Mouse (Mus musculus) heart, embryonic 16.5 days (tissue): ENCODE data around the gene Carm1. TPM values are rescaled to one million over a fixed set of nuclear protein-coding genes. Genes with fewer than 3 reads are reported as not detected.

ENCODE experiments used
- ATAC-seq: fragments of 200-750 bp; cut with Nextera tagmentation; replicated peaks from 2 replicates; pipeline ENCODE4 v1.8.0; 2017; ENCODE audit warnings: moderate number of reproducible peaks; ENCODE audit not compliant: insufficient read depth, low FRiP score; ENCODE audit errors: extremely low read depth
- H3K27ac ChIP-seq: fragments of 300-500 bp; sonication (generic); 2 replicates; pipeline ENCODE4 v1.5.1; 2014; ENCODE audit warnings: mild to moderate bottlenecking, low read length, control low read depth, moderate library complexity
- H3K27me3 ChIP-seq: fragments of 300-500 bp; sonication (generic); 2 replicates; pipeline ENCODE4 v1.6.1; 2014; ENCODE audit warnings: low read length, mixed read lengths; ENCODE audit not compliant: control insufficient read depth, insufficient read depth
- H3K36me3 ChIP-seq: fragments of 300-500 bp; sonication (generic); 2 replicates; pipeline ENCODE4 v1.6.1; 2014; ENCODE audit not compliant: control insufficient read depth, insufficient read depth
- H3K4me1 ChIP-seq: fragments of 300-500 bp; sonication (generic); 2 replicates; pipeline ENCODE4 v1.6.1; 2014; ENCODE audit warnings: low read length, mixed read lengths; ENCODE audit not compliant: control insufficient read depth, insufficient read depth
- H3K4me2 ChIP-seq: fragments of 300-500 bp; sonication (generic); 2 replicates; pipeline ENCODE4 v1.6.1; 2014; ENCODE audit warnings: low read depth, mild to moderate bottlenecking, control low read depth, low read length
- H3K4me3 ChIP-seq: fragments of 300-500 bp; sonication (generic); 2 replicates; pipeline ENCODE4 v1.5.1; 2014; ENCODE audit warnings: mild to moderate bottlenecking, control low read depth, low read length
- H3K9ac ChIP-seq: fragments of 300-500 bp; sonication (generic); 2 replicates; pipeline ENCODE4 v1.6.1; 2014; ENCODE audit warnings: low read length, control low read depth
- H3K9me3 ChIP-seq: fragments of 300-500 bp; sonication (generic); replicated peaks from 2 replicates; pipeline ENCODE4 v1.6.1; 2016; ENCODE audit warnings: low read length; ENCODE audit not compliant: control insufficient read depth
- WGBS: fragments of 180-500 bp; shearing (Covaris S2); extraction: QIAGEN DNeasy Blood & Tissue Kit; methylation state at CpG from one replicate; pipeline ENCODE4 v1.1.7; 2014; 5-methylcytosine and 5-hydroxymethylcytosine counted together
- polyA plus RNA-seq: library from polyadenylated mRNA; unstranded; fragments of >200 nt; fragmentation: Nextera tagmentation; extraction: Ambion mirVana; gene quantifications from 2 replicates; pipeline ENCODE4 v1.2.1, GENCODE M21; 2015

The Carm1 gene
- polyA plus RNA-seq, 1 experiment from 2014 or later = 17.2 TPM

DNA sequence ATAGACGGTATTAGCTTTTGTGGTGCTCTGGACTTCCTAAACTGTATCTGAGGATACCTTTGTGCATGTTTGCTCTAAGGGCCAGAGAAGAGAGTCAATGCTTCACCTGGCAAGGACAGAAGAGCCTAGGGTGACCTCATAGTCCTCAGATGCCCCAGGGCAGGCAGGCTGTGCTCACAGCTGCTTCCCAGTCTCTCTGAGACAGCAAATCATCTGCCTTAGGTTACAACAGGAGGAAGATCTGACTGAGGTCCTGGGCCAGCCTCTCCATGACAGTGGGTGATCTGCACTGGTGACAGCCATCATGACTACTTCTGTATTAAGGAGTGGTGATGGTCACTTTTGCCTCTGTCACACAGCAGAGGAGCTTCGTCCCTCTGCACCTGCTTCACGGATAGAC, 12.5 kb downstream of the Carm1 start:
- no peak overlapping the region for H3K27ac ChIP-seq
- ATAC-seq = no peak

DNA sequence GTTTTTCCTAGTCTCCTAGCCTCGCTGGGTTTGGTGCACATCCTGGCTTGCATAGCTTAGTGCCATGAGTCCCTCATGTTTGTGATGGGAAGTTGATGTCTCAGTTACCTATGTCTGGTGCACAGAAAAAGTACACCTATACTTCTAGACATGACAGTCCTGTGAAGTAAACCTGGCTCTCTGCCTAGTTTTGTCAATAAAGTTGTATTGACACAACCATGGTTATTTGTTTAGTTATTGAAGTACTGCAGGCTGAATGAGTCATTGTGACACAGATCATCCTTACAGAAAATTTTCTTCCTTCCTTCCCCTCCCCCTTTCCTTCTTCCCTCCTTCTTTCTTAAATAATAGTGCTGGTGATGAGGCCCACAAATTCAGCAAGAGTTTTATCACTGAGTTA, 17.7 kb downstream of the Carm1 start:
- H3K4me3 ChIP-seq = no peak overlapping the region
- no peaks in the 10 kb centered on the region for H3K9me3 ChIP-seq
- H3K4me2 ChIP-seq = no peak overlapping the region
- WGBS = 62% methylated on average over 1 of the region's 1 CpGs
- no peak overlapping the region for H3K27ac ChIP-seq
- peaks cover 2% of the 10 kb centered on the region; the same call in 1 of the 2 replicates for H3K36me3 ChIP-seq
- no peaks in the 10 kb centered on the region for H3K27me3 ChIP-seq
- peaks cover 7% of the 10 kb centered on the region for H3K4me1 ChIP-seq
- no peak for ATAC-seq
- no peak overlapping the region for H3K9ac ChIP-seq

More for the DNA sequence above, 12.5 kb downstream of the Carm1 start:
- whole genome bisulfite sequencing = 88% methylated on average over 3 of the region's 3 CpGs
- Histone ChIP-seq H3K4me2 (no peak overlapping the region), H3K27me3 (no peaks in the 10 kb centered on the region), H3K36me3 (no peaks in the 10 kb centered on the region), H3K9ac (no peak overlapping the region), H3K4me1 (peaks cover 21% of the 10 kb centered on the region), H3K9me3 (no peaks in the 10 kb centered on the region), H3K4me3 (no peak overlapping the region)

DNA sequence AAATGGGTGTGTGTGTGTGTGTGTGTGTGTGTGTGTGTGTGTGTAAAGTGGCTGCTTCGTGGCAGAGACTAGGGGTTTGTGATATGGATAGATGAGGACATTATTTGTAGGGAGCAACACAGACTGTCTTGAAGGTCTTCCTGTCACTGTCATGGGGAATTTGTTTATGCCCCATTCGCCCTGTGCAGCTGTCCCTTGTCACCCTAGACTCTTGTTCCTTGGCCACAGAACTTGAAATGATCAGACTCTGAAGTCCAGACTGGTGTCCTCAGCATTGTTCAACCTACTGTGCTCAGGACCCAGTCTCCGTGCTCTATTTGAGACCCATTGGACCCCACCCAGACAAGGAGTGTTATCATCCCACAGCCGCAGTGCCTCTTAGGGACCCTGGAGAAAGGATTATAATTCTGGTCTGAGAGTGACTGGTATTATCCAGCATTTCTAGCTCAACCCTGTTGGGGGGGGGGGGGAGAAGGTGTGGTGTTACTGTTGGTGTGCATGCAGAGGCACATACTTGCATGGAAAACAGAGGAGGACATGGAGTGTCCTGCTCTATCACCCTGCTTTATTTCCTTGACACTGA, 18.4 kb downstream of the Carm1 start:
- Histone ChIP-seq H3K27ac (no peak overlapping the region), H3K4me2 (no peak overlapping the region), H3K4me3 (no peak overlapping the region), H3K4me1 (peaks cover 7% of the 10 kb centered on the region), H3K27me3 (no peaks in the 10 kb centered on the region), H3K9ac (no peak overlapping the region), H3K9me3 (no peaks in the 10 kb centered on the region), H3K36me3 (peaks cover 8% of the 10 kb centered on the region)
- WGBS = 63% methylated on average over 4 of the region's 4 CpGs
- no peak for ATAC-seq

DNA sequence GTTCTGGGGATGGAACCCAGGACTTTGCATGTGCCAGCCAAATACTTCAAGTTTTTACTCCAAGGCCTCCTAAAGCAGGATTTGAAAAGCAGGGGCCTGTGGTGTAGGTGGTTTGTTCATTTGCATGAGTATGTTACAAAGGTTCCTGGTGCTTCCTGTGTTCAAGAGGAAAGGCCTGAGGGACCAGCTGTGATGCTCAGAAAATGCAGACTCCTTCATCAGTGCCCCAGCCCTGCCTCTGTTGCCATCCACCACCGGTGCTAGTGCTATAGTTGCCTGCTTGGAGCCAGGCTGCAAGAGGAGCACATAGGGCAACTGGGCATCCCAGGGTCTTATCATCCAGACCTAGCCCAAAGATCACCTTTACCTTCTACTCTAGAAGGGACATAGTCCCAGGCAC, 19.8 kb downstream of the Carm1 start:
- no peaks in the 10 kb centered on the region for H3K9me3 ChIP-seq
- no peak overlapping the region for H3K27ac ChIP-seq
- no peak overlapping the region for H3K4me2 ChIP-seq
- H3K36me3 ChIP-seq = peaks cover 20% of the 10 kb centered on the region
- 80% methylated on average over 1 of the region's 1 CpGs for WGBS
- H3K27me3 ChIP-seq = no peaks in the 10 kb centered on the region
- H3K4me1 ChIP-seq = peaks cover 7% of the 10 kb centered on the region
- H3K9ac ChIP-seq = no peak overlapping the region
- H3K4me3 ChIP-seq = no peak overlapping the region
- no peak for ATAC-seq

DNA sequence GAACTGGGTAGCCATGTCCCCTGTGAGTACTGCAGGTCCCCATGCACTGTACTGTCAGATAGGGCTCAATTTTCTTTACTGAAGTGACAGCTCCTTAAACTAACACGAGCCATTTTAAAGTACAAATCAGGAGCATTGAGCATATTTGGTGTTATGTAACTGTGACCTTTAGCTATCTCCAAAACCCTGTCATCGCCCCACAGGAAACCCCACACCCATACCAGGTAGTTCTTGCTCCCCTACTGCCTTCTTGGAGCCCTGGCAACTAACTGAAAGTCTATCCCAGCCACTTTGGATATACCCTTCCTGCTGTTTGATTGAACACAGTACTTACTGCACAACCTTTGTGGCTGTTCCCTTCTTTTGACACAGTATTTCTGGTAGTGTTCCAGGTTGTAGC, 20.4 kb downstream of the Carm1 start:
- Histone ChIP-seq H3K4me1 (peaks cover 7% of the 10 kb centered on the region), H3K4me2 (no peak overlapping the region), H3K27me3 (no peaks in the 10 kb centered on the region), H3K9ac (no peak overlapping the region), H3K9me3 (no peaks in the 10 kb centered on the region), H3K36me3 (peaks cover 21% of the 10 kb centered on the region), H3K4me3 (no peak overlapping the region), H3K27ac (no peak overlapping the region)
- ATAC-seq = no peak
- WGBS = 76% methylated on average over 2 of the region's 2 CpGs

DNA sequence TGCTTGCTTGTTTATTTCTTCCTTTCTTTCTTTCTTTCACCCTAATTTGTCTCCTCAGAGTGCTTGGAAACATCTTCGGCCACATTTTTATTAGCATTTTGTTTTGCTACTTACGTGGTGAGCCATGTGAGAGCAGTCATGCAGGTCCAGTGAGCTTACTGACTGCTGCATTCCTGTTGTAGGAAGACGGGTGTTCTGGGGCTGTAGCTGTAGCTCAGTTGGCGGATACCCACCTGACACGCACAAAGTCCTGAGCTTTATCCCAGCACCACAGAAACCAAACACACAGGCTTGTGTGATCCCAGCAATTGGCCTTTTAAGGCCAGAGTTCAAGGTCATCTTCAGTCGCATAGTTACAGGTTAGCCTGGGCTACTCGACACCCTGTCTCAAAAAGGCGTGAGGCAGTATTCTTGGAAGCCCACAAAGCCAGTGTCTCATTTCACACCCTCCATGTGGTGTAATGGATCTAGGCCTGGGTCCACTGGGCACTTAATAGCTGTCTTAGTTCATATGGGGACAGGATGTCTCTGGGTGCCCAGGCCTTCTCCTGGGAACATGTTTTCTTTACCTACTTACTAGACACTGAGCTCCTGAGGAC, 22.1 kb downstream of the Carm1 start:
- WGBS = 86% methylated on average over 8 of the region's 8 CpGs
- Histone ChIP-seq H3K27ac (no peak overlapping the region), H3K4me1 (peaks cover 7% of the 10 kb centered on the region), H3K9ac (no peak overlapping the region), H3K9me3 (no peaks in the 10 kb centered on the region), H3K4me3 (no peak overlapping the region), H3K27me3 (no peaks in the 10 kb centered on the region), H3K4me2 (no peak overlapping the region), H3K36me3 (peaks cover 28% of the 10 kb centered on the region)
- ATAC-seq = no peak

DNA sequence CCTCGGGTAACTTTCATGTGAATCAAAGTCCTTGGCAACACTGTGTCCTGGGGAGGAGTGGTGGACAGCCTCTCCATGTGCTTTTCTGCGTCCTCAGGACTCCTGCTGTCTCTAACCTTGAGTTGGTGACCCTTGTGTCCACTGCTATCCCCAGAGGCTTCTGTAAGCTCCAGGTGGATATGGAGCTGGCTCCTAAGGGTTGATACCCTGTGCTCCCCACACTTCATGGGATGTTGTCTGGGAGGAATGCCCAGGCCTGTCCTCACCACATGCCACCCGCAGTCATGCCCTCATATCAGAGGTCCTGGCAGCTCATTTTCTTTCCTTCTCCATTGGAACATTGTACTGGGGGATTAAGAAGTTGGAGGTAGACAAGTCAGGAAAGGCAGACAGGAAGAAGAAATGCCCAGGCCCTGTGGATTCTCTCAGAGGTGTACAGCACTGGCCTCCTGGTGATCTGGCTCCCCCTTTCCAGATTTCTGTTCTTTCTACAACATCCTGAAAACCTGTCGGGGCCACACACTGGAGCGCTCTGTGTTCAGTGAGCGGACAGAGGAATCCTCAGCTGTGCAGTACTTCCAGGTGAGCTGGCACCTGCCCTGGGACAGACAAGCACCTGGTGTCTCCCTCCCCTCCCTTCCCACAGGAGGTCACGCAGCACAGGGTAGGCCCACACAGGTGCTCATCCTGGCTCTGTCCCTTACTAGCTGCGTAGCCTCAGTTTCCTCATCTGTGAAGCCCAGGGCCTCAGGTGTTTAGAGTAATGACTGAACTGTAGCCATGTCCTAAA, 27.5 kb downstream of the Carm1 start:
- no peaks in the 10 kb centered on the region for H3K27me3 ChIP-seq
- 92% methylated on average over 8 of the region's 8 CpGs for WGBS
- no peaks in the 10 kb centered on the region for H3K4me1 ChIP-seq
- H3K4me2 ChIP-seq = no peak overlapping the region
- no peak overlapping the region for H3K4me3 ChIP-seq
- H3K36me3 ChIP-seq = peaks cover 54% of the 10 kb centered on the region
- H3K9ac ChIP-seq = no peak overlapping the region
- no peak overlapping the region for H3K27ac ChIP-seq
- ATAC-seq = no peak
- H3K9me3 ChIP-seq = no peaks in the 10 kb centered on the region

DNA sequence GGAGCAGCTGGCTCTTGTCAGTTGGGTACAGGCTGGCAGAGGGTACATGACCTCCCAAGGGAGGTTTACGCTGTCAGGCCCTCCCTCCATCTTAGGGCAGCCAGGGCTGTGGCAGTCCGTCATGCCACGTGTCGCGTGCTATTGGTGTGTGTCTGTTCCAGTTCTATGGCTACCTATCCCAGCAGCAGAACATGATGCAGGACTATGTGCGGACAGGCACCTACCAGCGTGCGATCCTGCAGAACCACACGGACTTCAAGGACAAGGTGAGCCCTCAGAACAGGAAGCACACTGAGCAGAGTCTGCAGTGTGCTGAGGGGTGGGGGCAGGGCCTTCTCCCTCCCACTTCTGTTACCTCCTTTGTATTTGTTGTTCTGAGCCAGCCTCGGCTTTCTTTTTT, 28.6 kb downstream of the Carm1 start:
- Histone ChIP-seq H3K9ac (no peak overlapping the region), H3K4me1 (no peaks in the 10 kb centered on the region), H3K36me3 (peaks cover 48% of the 10 kb centered on the region), H3K4me3 (no peak overlapping the region), H3K27me3 (no peaks in the 10 kb centered on the region), H3K9me3 (no peaks in the 10 kb centered on the region), H3K27ac (no peak overlapping the region), H3K4me2 (no peak overlapping the region)
- no peak for ATAC-seq
- WGBS = 89% methylated on average over 10 of the region's 10 CpGs

DNA sequence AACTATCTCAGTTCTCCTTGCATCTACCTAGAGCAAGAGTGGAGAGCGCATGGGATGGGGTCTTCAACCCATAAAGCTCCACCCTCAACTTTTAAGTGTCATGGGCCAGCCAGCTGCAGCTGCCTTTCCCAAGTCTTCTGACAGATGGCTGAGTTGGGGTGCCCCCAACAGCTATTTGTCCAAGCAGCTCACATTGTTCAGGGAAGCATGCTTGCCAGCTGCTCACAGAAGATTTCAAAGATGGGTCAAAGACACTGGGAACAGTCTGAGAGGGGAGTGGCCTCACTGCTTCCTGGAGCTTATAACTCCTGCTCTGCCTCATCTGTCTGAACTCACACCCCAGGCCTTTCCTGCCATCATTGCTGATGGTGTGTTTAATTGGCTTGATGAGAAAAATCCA, 29.6 kb downstream of the Carm1 start:
- Histone ChIP-seq H3K27ac (no peak overlapping the region), H3K9me3 (no peaks in the 10 kb centered on the region), H3K4me1 (no peaks in the 10 kb centered on the region), H3K9ac (no peak overlapping the region), H3K36me3 (peaks cover 45% of the 10 kb centered on the region), H3K27me3 (no peaks in the 10 kb centered on the region), H3K4me3 (no peak overlapping the region), H3K4me2 (no peak overlapping the region)
- ATAC-seq = no peak
- WGBS = 93% methylated on average over 1 of the region's 1 CpGs
